Mouse (Mus musculus) heart, adult 2 months (tissue): ENCODE measurements at regions not wholly inside any gene's neighbourhood (a gene's known extent, or its start where the extent isn't known, plus 50 kb on each side); places are given as distances from the start of the nearest gene placed in this dataset.
A peak's percentile ranks its signal among the peaks of the same experiment; 100 is the strongest.

Experiments used
- DNase-seq, 2 experiments: peaks; one replicate each; pipeline ENCODE4 v3.0.0; 2021
- H3K27ac ChIP-seq: fragments of 200-600 bp; 2 replicates; pipeline ENCODE4 v1.8.1; 2022
- H3K27me3 ChIP-seq: fragments of 200-500 bp; 2 replicates; pipeline ENCODE4 v1.6.1; 2012; ENCODE audit warnings: mild to moderate bottlenecking, low read length, inconsistent platforms, mixed read lengths; ENCODE audit not compliant: control insufficient read depth, insufficient read depth
- H3K36me3 ChIP-seq: fragments of 200-500 bp; 2 replicates; pipeline ENCODE4 v1.6.1; 2012; ENCODE audit warnings: low read length, inconsistent platforms; ENCODE audit not compliant: control insufficient read depth, insufficient read depth
- H3K4me1 ChIP-seq: fragments of 200-500 bp; 2 replicates; pipeline ENCODE4 v1.6.1; 2011; ENCODE audit warnings: low read length; ENCODE audit not compliant: control insufficient read depth, insufficient read depth
- H3K4me3 ChIP-seq: fragments of 200-600 bp; 2 replicates; pipeline ENCODE4 v1.8.1; 2022
- H3K79me2 ChIP-seq: fragments of 200-500 bp; replicated peaks from 2 replicates; pipeline ENCODE4 v1.6.1; 2012; ENCODE audit warnings: mild to moderate bottlenecking, inconsistent platforms, low read length, moderate library complexity, mixed read lengths; ENCODE audit not compliant: control insufficient read depth, insufficient read depth
- H3K9ac ChIP-seq: fragments of 200-500 bp; 2 replicates; pipeline ENCODE4 v1.6.1; 2012; ENCODE audit warnings: low read depth, mild to moderate bottlenecking, control low read depth, inconsistent platforms, low read length, mixed read lengths
- CTCF ChIP-seq: fragments of 200-600 bp; IDR thresholded peaks from 2 replicates; pipeline ENCODE4 v1.8.1; 2022; ENCODE audit warnings: antibody characterized with exemption, mild to moderate bottlenecking, moderate library complexity
- EP300 ChIP-seq: fragments of 200-500 bp; IDR thresholded peaks from 2 replicates; pipeline ENCODE4 v1.6.1; 2011; ENCODE audit warnings: low read depth, low read length, control low read depth; ENCODE audit not compliant: insufficient read depth
- POLR2A ChIP-seq: fragments of 200-500 bp; IDR thresholded peaks from 2 replicates; pipeline ENCODE4 v1.6.1; 2011; ENCODE audit warnings: mild to moderate bottlenecking, low read depth, low read length, control low read depth; ENCODE audit not compliant: insufficient read depth
- WGBS: fragments of 180-500 bp; shearing (Covaris S2); methylation state at CpG from one replicate; pipeline ENCODE4 v1.1.7; 2018; 5-methylcytosine and 5-hydroxymethylcytosine counted together
- intact Hi-C: fragments of 180-260 bp; cut with DNase I; formaldehyde crosslinking; loops from one replicate; pipeline ENCODE4 v1.15.1; 2025

DNA sequence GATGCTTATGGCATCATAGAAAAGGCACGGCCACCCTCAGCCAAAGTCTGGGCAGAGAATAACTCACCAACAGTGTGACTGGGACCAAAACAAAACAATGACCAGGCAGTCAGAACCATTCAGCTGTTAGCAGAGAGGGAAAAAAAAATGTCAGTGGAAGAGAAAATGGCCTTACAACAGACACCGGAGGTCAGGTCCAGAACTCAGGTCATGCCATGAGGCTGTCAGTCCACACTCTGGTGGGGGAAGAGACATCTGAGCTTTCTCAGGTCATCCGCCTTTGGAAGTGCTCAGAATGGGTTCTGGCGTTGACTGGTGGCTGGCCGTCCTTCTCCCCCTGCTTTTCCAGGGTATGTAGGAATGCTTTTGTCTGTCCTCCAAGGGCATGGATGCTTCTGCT lies 162.6 kb upstream of the Ncam1 start:
- intact Hi-C loops = no loop called here

DNA sequence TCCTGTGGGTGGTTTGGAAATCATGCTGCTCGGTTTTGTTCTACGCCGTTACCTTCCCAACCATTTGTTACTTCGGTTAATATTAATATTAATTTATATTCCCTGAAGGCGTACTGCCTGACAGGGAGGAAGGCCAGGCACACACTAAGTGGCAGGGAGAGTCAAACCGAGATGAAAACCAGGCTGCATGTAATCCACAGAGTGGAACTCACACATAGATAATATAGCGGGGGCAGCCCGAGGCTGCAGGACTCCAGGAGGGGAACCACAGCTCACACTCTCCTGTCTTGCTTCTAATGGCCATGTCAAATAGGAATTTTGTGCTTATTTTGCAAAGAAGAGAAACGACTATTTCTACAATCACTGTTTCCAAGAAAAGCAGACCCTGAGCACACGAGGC lies 161.3 kb upstream of the Ncam1 start:
- 68% methylated on average over 10 of the region's 10 CpGs for WGBS
- DNase-seq = no peak
- TF ChIP-seq EP300 (no peak), POLR2A (no peak), CTCF (no peak)
- H3K9ac ChIP-seq = no peak overlapping the region
- H3K4me3 ChIP-seq = no peak overlapping the region
- H3K27me3 ChIP-seq = no peaks in the 10 kb centered on the region
- no peak overlapping the region for H3K27ac ChIP-seq
- intact Hi-C loops = no loop called here
- no peaks in the 10 kb centered on the region for H3K79me2 ChIP-seq
- H3K36me3 ChIP-seq = no peaks in the 10 kb centered on the region
- no peaks in the 10 kb centered on the region for H3K4me1 ChIP-seq

More for the DNA sequence above, 162.6 kb upstream of the Ncam1 start:
- DNase-seq = no peak
- no peaks in the 10 kb centered on the region for H3K36me3 ChIP-seq
- no peaks in the 10 kb centered on the region for H3K79me2 ChIP-seq
- 78% methylated on average over 5 of the region's 5 CpGs for WGBS
- no peak overlapping the region for H3K9ac ChIP-seq
- no peaks in the 10 kb centered on the region for H3K27me3 ChIP-seq
- TF ChIP-seq POLR2A (no peak), EP300 (no peak), CTCF (no peak)
- no peak overlapping the region for H3K4me3 ChIP-seq
- no peaks in the 10 kb centered on the region for H3K4me1 ChIP-seq
- H3K27ac ChIP-seq = no peak overlapping the region

DNA sequence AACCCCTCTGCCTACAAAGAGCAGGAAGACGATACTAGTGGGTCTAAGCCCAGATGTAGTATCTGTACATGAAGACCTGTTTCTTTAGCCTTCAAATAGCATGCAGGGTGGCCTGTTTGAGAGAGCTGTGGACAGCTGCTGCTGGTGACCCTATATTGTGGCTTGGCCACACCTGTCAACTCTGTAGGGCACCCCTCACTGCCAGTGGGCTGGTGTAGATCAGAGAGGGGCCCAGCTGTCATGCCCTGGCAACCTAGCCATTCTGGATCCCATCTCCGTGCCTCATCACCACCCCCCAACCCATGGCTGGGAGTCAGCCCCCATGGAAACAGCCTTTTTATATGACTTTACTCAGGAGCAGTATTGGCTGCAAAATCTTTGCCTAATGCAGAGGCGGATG lies 160.2 kb upstream of the Ncam1 start:
- no peaks in the 10 kb centered on the region for H3K4me1 ChIP-seq
- intact Hi-C loops = no loop called here

DNA sequence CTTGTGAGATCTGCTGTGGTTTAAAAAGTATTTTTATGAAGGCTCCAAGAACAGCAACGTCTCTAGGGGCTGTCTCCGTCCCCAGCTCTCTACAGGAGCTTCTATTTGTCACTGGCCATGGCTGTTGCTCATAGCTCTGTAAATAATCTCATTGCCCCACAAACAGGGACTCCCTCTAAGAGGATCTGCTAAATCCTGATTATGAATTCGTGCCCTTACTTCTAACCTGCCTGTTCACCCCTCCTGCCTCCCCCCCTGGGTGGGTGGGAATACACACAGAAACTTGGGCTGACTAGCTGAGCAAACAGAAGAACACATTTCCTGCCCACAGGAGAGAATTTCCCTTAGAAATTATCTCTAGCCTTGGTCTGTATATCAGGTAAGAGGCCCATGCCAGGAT lies 155.9 kb upstream of the Ncam1 start:
- Histone ChIP-seq H3K36me3 (no peaks in the 10 kb centered on the region), H3K4me1 (no peaks in the 10 kb centered on the region), H3K9ac (no peak overlapping the region), H3K27me3 (no peaks in the 10 kb centered on the region), H3K79me2 (no peaks in the 10 kb centered on the region), H3K4me3 (no peak overlapping the region), H3K27ac (no peak overlapping the region)
- TF ChIP-seq POLR2A = no peak
- 56% methylated on average over 3 of the region's 3 CpGs for WGBS
- intact Hi-C loops = no loop called here
- DNase-seq = no peak

More for the DNA sequence above, 160.2 kb upstream of the Ncam1 start:
- Histone ChIP-seq H3K9ac (no peak overlapping the region), H3K36me3 (no peaks in the 10 kb centered on the region), H3K4me3 (no peak overlapping the region), H3K27me3 (no peaks in the 10 kb centered on the region), H3K79me2 (no peaks in the 10 kb centered on the region), H3K27ac (no peak overlapping the region)
- DNase-seq = no peak
- 87% methylated on average over 3 of the region's 3 CpGs for WGBS
- TF ChIP-seq CTCF = no peak
- no peak for TF ChIP-seq POLR2A

DNA sequence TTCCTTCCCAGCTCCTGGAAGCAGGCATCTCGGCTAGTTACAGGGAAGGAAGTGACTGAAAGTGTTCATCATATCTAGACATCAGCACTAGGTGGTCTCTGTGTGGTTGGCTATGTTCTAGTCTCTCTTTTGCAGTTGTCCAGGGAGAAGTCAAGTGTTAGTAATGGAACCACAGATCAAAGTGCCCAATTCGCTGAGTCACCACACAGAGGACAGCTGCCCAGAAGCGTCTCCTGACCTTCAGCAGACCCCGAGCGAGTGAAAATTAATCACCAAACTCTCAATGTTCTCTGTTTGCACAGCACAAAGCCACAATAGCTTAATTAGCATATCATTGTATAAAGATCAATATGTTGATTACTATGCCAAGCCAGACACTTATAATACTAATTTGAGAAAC lies 151.6 kb upstream of the Ncam1 start:
- intact Hi-C loops = no loop called here
- Histone ChIP-seq H3K27me3 (no peaks in the 10 kb centered on the region), H3K9ac (no peak overlapping the region), H3K79me2 (no peaks in the 10 kb centered on the region), H3K27ac (no peak overlapping the region), H3K4me3 (no peak overlapping the region), H3K36me3 (no peaks in the 10 kb centered on the region), H3K4me1 (no peaks in the 10 kb centered on the region)
- no peak for DNase-seq
- WGBS = 79% methylated on average over 5 of the region's 5 CpGs
- TF ChIP-seq CTCF (no peak), EP300 (no peak), POLR2A (no peak)

DNA sequence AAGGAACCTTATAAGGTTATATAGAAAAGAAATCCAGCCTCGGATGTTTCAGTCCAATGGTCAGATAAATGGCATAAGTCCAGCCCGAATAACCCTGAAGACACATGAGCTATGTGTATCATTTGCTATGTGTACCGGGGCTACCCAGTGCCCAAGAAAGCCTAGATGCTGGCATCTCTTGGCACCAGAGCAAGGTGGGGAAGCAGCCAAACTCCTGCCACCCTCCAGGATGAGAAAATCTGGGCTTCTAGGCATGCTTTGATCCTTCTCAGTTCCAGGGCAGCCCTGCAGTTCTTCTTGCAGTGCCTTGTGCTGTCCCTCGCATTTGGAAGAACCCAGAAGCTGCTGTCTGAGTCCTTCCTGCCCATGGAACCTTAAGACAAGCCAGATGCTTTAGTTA lies 149.8 kb upstream of the Ncam1 start:
- H3K27me3 ChIP-seq = no peaks in the 10 kb centered on the region
- no peaks in the 10 kb centered on the region for H3K79me2 ChIP-seq
- H3K4me1 ChIP-seq = no peaks in the 10 kb centered on the region
- DNase-seq = no peak
- no peaks in the 10 kb centered on the region for H3K36me3 ChIP-seq
- TF ChIP-seq POLR2A (no peak), EP300 (no peak), CTCF (no peak)
- H3K9ac ChIP-seq = no peak overlapping the region
- intact Hi-C loops = no loop called here
- H3K4me3 ChIP-seq = no peak overlapping the region
- WGBS = 89% methylated on average over 4 of the region's 4 CpGs
- H3K27ac ChIP-seq = no peak overlapping the region

DNA sequence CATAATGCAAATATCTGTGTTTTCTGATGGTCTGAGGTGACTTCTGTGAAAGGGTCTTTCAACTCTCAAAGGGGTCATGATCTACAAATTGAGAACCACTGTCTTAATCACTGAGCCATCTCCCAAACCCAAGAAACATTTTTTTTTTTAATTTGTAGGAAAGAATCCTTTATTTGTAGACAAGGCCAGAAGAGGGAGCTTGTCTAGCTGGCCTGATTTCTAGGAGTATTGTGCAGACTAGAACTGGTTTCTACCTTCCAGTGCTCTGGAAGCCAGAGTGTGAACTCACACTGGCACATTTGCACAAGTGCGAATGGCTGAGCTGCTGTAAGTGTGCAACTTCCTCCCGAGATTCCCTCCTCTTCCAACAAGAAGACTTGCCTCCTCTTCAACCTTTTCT lies 148.1 kb upstream of the Ncam1 start:
- TF ChIP-seq CTCF = 0 out of 2 replicates have a peak, but pooled peaks have one; percentile 14
- no peak for TF ChIP-seq POLR2A
- no peak for TF ChIP-seq EP300
- no peaks in the 10 kb centered on the region for H3K36me3 ChIP-seq
- H3K27ac ChIP-seq = no peak overlapping the region
- DNase-seq = no peak
- no peaks in the 10 kb centered on the region for H3K27me3 ChIP-seq
- no peak overlapping the region for H3K9ac ChIP-seq
- no peak overlapping the region for H3K4me3 ChIP-seq
- no peaks in the 10 kb centered on the region for H3K4me1 ChIP-seq
- intact Hi-C loops = no loop called here
- 54% methylated on average over 2 of the region's 2 CpGs for WGBS
- H3K79me2 ChIP-seq = no peaks in the 10 kb centered on the region
